Mouse (Mus musculus): Measurements from ENCODE around the gene Gm17606. TPM values are rescaled to one million over a fixed set of nuclear protein-coding genes. Genes with fewer than 3 reads are reported as not detected.
A peak's percentile ranks its signal among the peaks of the same experiment; 100 is the strongest.
"Not testable (repeated sequence)": the region's sequence is repeated elsewhere in the genome, so short reads cannot be mapped to it uniquely, and the experiment has no call there.

Gm17606 gene
- total RNA-seq (2017), result not detected in 2 replicates

DNA sequence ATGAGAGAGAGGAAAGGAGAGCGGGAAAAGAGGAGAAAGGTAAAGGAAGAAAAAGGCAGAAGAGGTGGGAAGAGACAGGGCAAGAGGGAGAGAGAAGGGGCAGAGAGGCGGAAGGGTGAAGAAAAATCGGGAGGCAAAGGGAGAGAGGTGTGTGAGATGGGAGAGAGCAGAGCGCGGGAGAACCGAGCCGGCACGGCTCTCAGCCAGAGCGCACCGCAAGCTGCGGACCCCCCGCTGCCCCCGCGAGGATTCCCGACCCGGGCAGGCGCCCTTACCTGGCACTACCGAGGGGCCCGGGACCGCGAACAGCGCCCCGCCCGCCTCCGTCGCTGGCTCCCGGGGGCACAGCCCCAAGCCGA is at the start of gene Gm17606:
Gene Gm17606, plus strand, starts transcription at position 7 of the 359 bp plus-strand sequence.
- no peak for ATAC-seq (replicated peaks; ENCODE audit: low read depth, poor library complexity, severe bottlenecking)

DNA sequence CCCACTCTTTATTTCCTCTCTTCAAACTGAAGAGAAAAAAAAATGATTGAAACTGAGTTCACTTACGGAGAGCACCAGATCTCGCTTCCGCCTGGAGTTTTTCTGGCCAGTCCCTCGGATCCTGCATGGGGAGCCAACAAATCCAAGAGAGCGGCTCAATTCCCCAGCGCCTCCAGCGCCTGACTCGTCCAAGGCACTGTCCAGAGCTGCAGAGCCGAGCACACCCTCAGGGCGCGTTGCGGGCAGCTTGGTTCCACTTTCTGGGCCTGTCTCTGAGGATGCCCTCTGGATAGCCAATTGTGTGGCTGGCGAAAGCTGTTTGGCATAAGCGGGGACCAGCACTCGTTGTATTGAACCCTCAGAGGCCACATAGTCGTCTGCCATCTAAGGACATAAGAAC is 49.7 kb upstream of the Gm17606 start:
- no peak for ATAC-seq (replicated peaks; ENCODE audit: low read depth, poor library complexity, severe bottlenecking)

DNA sequence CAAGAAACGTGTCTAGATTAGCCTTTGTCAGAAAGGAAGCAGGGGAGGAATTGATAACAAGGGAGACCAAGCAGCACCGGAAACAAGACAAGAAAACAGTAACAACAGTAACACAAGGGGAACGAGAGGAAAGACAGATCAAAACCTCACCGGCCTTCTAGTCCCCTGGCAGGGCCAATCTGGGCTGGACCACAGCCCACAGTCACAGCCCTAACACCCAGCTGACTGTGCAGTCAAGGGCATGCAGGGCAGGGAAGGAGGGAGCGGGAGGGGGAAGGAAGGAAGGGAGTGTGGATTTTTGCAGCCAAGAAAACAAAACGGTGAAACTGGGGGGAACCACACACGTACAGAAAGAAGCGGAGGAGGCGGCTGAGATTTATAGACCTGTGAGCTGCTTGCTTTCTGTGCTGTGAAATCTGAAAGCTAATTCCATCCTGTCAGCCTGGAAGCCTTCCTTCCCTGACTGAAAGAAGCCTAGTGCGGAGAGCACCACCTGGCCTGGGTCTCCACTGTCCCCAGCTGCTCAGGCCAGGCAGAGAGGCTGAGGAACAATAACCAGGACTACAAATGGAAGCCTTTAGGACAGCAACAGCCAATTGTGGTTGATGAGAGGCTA is 48.3 kb upstream of the Gm17606 start:
- peak; percentile 88 for ATAC-seq (replicated peaks; ENCODE audit: low read depth, poor library complexity, severe bottlenecking)

DNA sequence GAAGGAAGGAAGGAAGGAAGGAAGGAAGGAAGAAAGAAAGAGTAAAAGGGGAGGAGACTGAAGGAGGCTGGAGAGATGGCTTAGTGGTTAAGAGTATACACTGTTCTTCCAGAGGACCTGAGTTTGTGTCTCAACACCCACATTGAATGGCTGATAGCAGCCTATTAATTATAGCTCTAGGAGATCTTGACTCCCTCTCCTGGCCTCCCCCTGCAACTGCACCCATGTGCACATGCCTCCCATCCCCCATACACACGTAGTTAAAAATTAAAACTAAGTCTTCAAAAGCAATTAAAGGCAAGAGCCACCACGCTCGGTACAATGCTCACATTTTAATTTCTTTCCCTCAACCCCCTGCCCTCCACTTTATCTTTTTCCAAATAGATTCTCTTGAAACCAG is 46.7 kb upstream of the Gm17606 start:
- ATAC-seq (replicated peaks; ENCODE audit: low read depth, poor library complexity, severe bottlenecking), result no peak

DNA sequence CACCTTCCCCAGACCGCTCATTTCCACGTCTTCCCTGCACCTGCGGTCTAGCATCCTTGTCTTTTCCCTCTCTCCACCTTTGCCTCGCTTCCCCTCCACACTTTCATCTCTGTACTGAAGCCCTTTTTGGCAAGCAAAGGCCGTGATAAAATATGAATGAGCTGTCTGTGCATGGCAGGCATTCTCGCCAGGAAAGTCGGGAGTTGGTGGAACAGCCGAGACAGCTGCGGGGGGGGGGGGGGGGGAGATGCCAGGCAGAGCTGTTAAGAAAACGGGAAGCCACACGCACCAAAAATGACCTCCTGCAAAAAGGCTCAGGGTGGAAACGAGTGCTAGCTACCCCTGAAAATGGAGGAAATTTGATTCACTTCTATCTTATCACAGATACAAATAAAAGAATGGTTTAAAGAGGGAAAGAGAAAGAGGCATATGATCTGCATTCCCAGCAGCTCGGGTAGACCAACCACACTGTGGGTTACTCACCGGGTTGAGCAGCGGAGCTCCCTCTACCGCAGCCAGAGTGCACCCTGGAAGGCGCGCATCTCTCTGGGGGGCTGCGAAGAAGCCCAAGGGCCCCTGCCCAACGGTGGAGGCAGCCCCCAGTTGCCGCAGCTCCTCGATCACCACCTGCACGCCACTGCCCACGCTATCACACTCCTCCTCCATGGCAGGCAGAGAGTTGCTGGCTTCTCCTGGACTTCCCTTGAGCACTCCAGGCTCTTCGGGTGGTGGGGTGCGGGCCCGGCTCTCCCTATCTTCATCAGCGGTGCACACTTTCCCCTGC is 45.9 kb upstream of the Gm17606 start:
- no peak for ATAC-seq (replicated peaks; ENCODE audit: low read depth, poor library complexity, severe bottlenecking)

DNA sequence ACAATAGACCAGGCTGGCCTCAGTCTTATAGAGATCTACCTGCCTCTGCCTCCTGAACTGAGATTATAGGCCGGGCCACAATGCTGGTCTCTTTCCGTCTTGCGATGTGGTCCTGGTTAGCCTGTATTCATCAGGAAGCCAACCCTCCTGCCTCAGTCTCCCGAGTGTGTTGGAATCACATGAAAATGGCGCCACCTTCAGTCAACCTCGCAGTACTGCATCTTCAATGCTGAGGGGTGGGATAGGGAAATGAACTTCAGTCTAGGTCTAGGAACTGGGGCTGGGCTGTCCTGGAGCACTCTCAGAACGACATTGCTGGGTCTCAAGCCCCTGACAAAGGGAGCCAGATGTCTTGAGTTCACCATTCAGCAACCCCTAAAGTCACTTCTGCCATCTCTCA is 43.7 kb upstream of the Gm17606 start:
- ATAC-seq (replicated peaks; ENCODE audit: low read depth, poor library complexity, severe bottlenecking), result no peak

DNA sequence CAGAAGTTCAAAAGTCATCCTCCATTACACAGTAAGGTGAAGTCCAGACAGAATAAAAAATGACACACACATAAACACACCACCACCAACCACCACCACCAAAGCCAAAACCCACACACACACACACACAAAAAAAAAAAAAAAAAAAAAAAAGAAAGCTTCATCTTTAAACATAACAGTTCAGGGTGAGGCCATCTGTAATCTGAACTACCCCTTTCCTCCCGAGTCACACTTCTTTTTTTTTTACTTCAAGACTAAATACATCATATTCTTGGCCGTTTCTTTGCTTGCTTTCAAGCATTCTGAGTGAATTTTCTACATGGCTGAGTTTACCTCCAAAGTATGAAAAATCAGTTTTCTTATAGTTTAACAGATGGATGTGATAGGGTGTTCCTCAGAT is 39.2 kb upstream of the Gm17606 start:
- ATAC-seq (replicated peaks; ENCODE audit: low read depth, poor library complexity, severe bottlenecking), result no peak

DNA sequence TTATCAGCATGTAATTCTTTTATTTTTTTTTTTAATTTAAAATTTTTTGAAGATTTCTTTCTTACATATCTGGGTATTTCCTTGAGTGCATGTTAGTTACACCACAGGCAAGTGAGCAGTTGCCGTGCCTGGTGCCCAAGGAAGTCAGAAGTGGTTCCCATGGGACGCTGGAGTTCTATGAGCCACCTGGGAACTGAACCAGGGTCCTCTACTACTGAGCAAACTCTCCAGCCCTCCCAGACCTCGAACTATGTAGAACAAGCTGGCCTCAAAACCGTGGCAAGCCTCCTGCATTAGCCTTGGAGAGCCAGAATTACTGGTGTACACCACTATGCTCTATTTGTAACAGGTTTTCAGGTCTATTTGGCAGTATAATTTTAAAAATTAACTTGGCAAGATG is 38.1 kb upstream of the Gm17606 start:
- ATAC-seq (replicated peaks; ENCODE audit: low read depth, poor library complexity, severe bottlenecking), result 0 out of 2 replicates have a peak, but pooled peaks have one; percentile 5

DNA sequence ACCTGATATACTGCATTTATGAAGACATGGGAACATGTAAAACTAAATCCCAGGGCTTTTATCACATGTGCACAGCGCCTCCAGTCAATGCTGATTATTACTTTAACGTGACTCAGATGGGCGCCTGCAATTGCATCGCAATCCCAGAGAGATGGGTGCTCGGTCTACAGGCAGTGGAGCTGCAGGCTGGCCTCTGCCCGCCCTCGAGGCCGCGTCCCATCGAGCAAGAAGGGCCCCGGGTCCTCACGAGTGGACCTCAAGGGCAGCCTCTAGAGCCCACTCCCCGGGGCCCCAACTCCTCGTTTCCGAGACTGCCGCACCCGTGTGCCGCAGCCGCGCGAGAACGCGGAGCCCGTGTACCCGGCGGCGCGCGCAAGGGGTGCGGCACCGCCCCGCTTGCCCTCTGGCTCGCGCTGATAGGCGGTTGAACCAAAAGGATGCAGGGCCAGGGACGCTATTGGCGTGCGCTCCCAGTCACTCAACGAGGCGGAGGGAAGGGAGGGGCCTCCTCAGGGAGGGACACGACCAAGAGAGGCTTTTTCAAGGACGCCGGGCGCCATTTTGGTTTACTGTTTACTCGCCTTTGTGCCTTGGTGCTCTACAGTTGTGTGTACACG is 37.6 kb upstream of the Gm17606 start:
- ATAC-seq (replicated peaks; ENCODE audit: low read depth, poor library complexity, severe bottlenecking), result peak; percentile 98

DNA sequence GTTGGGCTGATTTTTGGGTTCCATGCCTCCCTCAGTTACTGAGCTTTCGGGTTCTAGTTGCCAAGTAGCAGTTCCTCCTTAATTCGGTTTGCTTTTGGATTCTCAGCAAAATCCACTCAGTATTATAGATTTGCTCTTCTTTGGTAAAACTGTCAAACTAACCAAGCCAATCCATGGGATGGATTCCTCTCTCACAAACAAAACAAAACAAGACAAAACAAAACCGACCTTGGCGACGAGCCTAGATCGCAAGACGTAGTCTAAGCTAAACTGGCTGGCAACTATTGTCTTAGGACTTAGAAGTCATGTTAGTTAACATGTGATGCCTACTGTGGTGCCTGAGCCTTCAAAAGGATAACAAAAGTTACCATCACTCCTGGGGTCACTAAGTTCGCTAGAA is 37.1 kb upstream of the Gm17606 start:
- ATAC-seq (replicated peaks; ENCODE audit: low read depth, poor library complexity, severe bottlenecking), result no peak

DNA sequence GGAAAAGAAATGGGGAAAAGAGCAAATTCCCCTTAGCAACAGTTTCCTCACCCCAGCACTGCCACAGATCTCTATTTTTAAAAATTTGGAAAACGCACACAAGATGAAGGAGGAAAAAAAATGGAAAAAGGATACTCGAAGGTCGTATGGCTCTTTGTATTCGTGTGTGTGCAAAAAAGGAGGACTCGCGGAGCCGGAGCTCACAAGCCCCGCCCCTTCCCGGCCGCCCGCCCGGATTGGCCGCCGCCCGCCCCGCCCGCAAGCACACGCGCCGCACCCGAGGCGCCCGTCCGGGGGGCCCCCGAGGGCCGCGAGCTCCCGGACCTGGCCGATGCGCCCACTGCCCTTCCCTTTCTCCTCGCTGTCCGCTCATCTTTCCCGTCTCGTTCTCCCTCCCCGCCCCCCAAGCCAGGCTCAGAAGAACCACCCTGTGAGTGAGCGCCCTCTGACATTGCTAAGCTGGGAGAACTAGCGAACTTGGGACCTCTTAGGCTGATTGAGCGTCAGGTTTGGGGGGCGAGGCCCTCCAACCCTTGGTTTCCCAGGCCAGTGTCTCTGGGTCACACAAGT is 34.9 kb upstream of the Gm17606 start, which contains the start of gene 4931414P19Rik:
Gene 4931414P19Rik, minus strand, starts transcription at position 242 of the 570 bp plus-strand sequence.
- ATAC-seq (replicated peaks; ENCODE audit: low read depth, poor library complexity, severe bottlenecking), result peak; percentile 19; the same call in 1 of the 2 replicates

DNA sequence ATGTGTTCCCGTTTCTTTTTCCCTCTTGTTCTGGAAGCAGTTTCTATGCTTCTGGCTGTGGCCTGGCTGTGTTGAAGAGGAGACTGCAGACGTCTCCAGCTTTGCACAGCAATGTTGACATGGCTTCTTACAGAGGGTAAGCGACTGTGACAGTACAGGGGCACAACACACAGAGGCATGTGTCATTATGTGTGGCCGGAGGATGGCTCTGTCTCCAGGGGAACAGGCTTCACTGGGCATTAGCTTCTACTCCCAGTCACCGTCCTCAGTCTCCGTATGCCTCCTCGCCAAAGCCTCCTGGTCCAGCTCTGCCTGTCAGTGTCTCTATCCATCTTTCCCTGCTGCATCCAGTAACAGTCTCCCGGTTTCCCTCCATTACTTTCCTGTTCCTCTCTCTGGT is 33.5 kb upstream of the Gm17606 start:
- ATAC-seq (replicated peaks; ENCODE audit: low read depth, poor library complexity, severe bottlenecking), result no peak

DNA sequence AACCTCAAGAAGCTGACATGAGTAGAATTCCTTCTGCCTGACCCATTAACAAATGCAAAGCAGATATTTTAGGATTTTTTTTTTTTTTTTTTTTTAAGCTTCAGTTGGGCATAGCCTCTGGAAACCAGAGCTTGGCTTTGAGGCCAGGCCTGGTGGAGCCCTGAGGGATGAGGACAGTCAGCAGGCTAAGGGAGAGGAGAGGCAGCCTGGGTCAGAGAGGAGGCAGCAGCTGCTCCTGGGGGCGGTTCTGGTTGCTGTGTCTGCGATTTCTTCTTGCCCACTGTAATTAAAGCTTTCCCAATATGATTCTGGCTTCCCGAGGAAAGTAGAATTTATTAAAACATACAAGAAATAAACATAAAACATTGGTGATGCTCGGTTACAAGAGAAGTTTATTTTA is 31.5 kb upstream of the Gm17606 start:
- no peak for ATAC-seq (replicated peaks; ENCODE audit: low read depth, poor library complexity, severe bottlenecking)

DNA sequence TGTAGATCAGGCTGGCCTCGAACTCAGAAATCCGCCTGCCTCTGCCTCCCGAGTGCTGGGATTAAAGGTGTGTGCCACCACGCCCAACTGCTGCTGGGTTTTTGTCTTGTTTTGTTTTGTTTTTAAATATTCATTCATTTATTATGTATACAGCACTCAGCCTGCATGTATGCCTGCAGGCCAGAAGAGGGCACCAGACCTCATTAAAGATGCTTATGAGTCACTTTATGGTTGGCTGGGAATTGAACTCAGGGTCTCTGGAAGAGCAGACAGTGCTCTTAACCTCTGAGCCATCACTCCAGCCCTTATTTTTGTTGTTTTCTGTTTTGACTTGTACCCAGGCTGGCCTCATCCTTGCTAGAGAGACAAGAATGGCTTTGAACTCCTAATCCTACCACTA is 30.8 kb upstream of the Gm17606 start:
- ATAC-seq (replicated peaks; ENCODE audit: low read depth, poor library complexity, severe bottlenecking), result no peak

DNA sequence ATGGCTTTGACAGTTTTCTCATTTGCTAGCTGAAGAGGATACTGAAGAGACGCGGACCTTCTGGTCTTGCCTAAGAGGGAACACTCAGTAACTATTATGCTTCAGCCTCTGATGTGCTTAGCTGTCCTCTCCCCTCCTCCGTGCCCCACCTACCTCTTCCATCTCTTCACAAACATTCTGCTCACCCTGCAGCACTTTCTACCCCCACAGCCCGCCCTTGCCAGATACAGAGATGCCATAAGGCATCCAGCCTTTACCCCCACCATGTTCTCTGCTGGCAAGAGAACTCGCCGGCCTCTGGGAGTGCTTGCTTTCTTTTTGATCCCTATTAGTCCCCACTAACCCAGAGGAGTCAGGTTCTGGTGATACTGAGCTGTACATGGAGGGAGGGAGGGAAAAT is 30.1 kb upstream of the Gm17606 start:
- no peak for ATAC-seq (replicated peaks; ENCODE audit: low read depth, poor library complexity, severe bottlenecking)

DNA sequence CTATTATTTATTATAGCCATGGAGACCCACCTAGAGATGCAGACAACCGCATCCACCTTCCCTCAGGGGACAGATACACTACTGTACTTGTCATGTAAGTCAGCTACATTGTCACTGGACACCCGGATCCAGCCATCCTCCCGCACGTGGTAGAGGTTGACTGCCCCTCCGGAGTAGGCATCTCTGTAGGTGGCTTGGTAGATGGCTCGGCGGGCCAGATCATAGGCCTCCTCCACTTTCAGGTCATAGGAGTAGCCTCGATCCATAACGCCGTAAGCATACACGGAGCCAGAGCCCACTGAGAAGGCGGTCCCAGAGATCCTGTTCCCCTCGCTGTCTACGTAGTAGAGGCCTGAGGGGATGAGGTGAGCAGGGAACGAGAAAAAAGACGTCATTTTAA is 26.6 kb upstream of the Gm17606 start:
- ATAC-seq (replicated peaks; ENCODE audit: low read depth, poor library complexity, severe bottlenecking), result not testable (repeated sequence)

DNA sequence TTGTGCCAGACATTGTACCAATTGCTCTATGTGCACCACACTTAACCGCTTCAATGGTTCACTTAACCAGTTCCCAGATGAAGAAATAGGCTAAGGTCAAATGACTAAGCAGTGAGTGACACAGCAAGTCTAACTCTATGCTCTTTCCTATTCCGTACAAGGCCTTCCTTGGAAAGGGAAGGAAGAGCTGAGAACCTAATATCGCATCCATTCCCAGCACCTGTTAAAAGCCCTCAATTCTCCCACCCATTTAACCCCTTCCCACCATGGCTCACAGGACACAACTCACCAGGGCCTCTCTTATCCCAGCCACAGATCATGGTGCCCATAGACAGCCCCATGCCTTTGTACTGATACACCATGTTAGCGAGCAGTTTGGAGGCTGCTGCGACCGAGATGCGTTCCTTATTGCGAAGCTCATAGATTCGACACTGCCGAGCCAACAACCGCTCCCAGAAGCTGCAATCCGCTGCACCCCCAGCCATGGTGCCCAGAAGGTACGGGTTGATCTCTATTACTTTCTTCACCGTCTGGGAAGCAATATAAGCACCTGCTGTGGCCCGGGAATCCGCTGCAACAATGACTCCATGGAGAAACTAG is 24.4 kb upstream of the Gm17606 start:
- no peak for ATAC-seq (replicated peaks; ENCODE audit: low read depth, poor library complexity, severe bottlenecking)

DNA sequence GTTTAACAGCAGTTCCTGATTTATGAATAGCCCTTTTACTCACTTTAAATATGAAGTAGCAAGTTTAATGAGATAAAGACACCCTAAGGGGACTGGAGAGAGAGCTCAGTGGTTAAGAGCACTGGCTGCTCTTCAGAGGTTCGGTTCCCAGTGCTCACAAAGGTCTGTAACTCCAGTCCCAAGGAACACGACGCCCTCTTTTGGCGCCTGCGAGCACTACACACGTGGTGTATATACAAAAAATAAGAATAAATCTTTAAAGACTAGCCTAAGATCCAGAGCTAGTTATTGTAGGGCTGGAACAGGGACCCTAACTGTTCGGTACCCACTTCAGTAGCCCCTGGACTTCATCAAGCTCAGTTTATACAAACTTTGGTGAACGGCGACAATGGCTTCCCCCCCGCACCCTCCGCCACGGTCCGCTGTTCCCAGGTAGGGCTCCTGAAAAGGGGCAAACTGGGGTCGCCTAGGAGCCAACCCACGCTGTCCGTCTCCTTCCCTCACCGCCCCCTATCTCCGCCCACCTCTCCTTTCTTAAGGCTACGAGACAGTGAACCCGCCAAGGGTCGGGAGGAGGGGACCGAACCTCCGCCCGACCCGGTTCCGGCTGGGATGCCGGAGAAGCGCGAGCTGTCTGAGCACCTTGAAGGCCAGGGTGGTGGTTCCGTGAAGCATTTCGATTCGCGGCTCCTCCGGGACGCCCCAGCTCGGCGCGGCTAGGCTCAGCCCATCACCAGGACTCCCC is 23.4 kb upstream of the Gm17606 start:
- ATAC-seq (replicated peaks; ENCODE audit: low read depth, poor library complexity, severe bottlenecking), result peak; percentile 58

DNA sequence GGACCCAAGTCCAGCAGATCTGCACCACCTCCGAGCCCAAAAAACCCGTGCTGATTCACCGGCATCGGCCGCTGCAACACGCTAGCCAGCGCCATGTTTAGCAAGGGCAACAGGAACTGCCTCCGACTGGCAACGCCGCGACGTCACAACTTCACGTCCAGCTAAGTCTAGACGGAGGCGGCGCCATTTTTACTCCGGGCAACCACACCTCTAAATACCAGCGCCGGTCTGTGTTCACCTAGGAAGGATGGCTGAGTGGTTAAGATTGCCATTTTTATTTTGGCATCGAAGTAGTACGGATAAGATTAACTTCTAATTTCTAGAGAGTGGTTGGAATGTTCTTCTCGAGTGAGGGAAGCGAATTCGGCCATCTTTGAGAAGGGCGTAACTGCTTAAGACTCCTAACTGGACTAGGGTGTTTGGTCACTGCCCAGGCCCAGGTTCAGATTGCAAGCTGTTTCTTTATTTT is 22.8 kb upstream of the Gm17606 start, which contains the start of gene Psmb5:
Gene Psmb5, minus strand, starts transcription at position 126 of the 469 bp plus-strand sequence.
- peak; percentile 98 for ATAC-seq (replicated peaks; ENCODE audit: low read depth, poor library complexity, severe bottlenecking)

DNA sequence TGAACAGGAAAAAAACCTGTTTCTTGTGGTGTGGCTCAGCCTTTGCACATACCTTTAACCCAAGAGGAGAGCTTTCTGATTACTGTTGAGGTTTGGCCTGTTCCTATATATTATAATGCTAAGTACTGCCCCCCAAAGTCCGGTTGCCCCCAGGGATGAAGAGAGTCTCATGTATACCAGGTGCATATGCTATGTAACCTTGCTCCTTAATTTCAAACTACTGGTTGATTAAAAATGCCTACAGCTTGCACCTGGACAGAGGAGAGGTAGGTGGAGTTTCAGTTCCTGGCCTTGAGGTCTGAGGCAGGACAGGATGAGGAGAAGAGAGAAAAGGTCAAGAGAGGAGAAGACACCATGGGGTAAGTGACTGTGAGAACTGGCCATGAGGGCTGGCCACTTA is 19.6 kb upstream of the Gm17606 start, which contains the start of gene Psmb11:
Gene Psmb11, plus strand, starts transcription at position 301 of the 400 bp plus-strand sequence.
- no peak for ATAC-seq (replicated peaks; ENCODE audit: low read depth, poor library complexity, severe bottlenecking)
